Mouse (Mus musculus): ENCODE results near the gene Smurf1. TPM values are rescaled to one million over a fixed set of nuclear protein-coding genes. Genes with fewer than 3 reads are reported as not detected.

The Smurf1 gene
- polyA plus RNA-seq, 1 experiment = 5.8 TPM

- no peak overlapping the region for H3K4me3 ChIP-seq (replicated peaks; ENCODE audit: control insufficient read depth, low read depth, low read length)
- WGBS = 78% methylated on average over 2 of the region's 2 CpGs
- no peak for TF ChIP-seq POLR2A (IDR thresholded peaks at IDR 0.05; ENCODE audit: borderline replicate concordance, control insufficient read depth, low read depth, low read length)
- no peak for TF ChIP-seq CTCF (IDR thresholded peaks at IDR 0.05; ENCODE audit: control insufficient read depth, insufficient read depth, low read length)
- H3K27ac ChIP-seq (ENCODE audit: control insufficient read depth, insufficient read depth, low read depth, low read length, poor library complexity) = no peak overlapping the region
- no peaks in the 10 kb centered on the region for H3K4me1 ChIP-seq (ENCODE audit: control insufficient read depth, insufficient read depth, low read length)
Measured at GRCm38 (mm10) chr5:144990051-144990450, 24.4 kb upstream of the Smurf1 start.

GRCm38 (mm10) chr5:144989061-144989405, 23.4 kb upstream of the Smurf1 start:
- WGBS = 86% methylated on average over 4 of the region's 4 CpGs
- no peak overlapping the region for H3K4me3 ChIP-seq (replicated peaks; ENCODE audit: control insufficient read depth, low read depth, low read length)
- H3K4me1 ChIP-seq (ENCODE audit: control insufficient read depth, insufficient read depth, low read length) = no peaks in the 10 kb centered on the region
- H3K27ac ChIP-seq (ENCODE audit: control insufficient read depth, insufficient read depth, low read depth, low read length, poor library complexity) = no peak overlapping the region
- TF ChIP-seq POLR2A (IDR thresholded peaks at IDR 0.05; ENCODE audit: borderline replicate concordance, control insufficient read depth, low read depth, low read length) (no peak), CTCF (IDR thresholded peaks at IDR 0.05; ENCODE audit: control insufficient read depth, insufficient read depth, low read length) (no peak)

- H3K4me3 ChIP-seq (replicated peaks; ENCODE audit: control insufficient read depth, low read depth, low read length) = no peak overlapping the region
- TF ChIP-seq CTCF (IDR thresholded peaks at IDR 0.05; ENCODE audit: control insufficient read depth, insufficient read depth, low read length) = peak; percentile 25; the same call in 1 of the 2 replicates
- TF ChIP-seq POLR2A (IDR thresholded peaks at IDR 0.05; ENCODE audit: borderline replicate concordance, control insufficient read depth, low read depth, low read length) = no peak
- WGBS = 57% methylated on average over 9 of the region's 9 CpGs
- H3K27ac ChIP-seq (ENCODE audit: control insufficient read depth, insufficient read depth, low read depth, low read length, poor library complexity) = no peak overlapping the region
- no peaks in the 10 kb centered on the region for H3K4me1 ChIP-seq (ENCODE audit: control insufficient read depth, insufficient read depth, low read length)
Measured at GRCm38 (mm10) chr5:144988340-144989060, 22.9 kb upstream of the Smurf1 start.

GRCm38 (mm10) chr5:144987561-144987960, 21.9 kb upstream of the Smurf1 start:
- WGBS = 87% methylated on average over 13 of the region's 13 CpGs
- no peaks in the 10 kb centered on the region for H3K4me1 ChIP-seq (ENCODE audit: control insufficient read depth, insufficient read depth, low read length)
- H3K4me3 ChIP-seq (replicated peaks; ENCODE audit: control insufficient read depth, low read depth, low read length) = no peak overlapping the region
- TF ChIP-seq CTCF (IDR thresholded peaks at IDR 0.05; ENCODE audit: control insufficient read depth, insufficient read depth, low read length) (no peak), POLR2A (IDR thresholded peaks at IDR 0.05; ENCODE audit: borderline replicate concordance, control insufficient read depth, low read depth, low read length) (no peak)
- no peak overlapping the region for H3K27ac ChIP-seq (ENCODE audit: control insufficient read depth, insufficient read depth, low read depth, low read length, poor library complexity)

GRCm38 (mm10) chr5:144984839-144985238, 19.2 kb upstream of the Smurf1 start:
- Histone ChIP-seq H3K4me3 (replicated peaks; ENCODE audit: control insufficient read depth, low read depth, low read length) (no peak overlapping the region), H3K4me1 (ENCODE audit: control insufficient read depth, insufficient read depth, low read length) (no peaks in the 10 kb centered on the region), H3K27ac (ENCODE audit: control insufficient read depth, insufficient read depth, low read depth, low read length, poor library complexity) (no peak overlapping the region)
- no peak for TF ChIP-seq POLR2A (IDR thresholded peaks at IDR 0.05; ENCODE audit: borderline replicate concordance, control insufficient read depth, low read depth, low read length)
- 0 out of 2 replicates have a peak, but pooled peaks have one; percentile 1 for TF ChIP-seq CTCF (IDR thresholded peaks at IDR 0.05; ENCODE audit: control insufficient read depth, insufficient read depth, low read length)
- WGBS = 89% methylated on average over 5 of the region's 5 CpGs

- TF ChIP-seq CTCF (IDR thresholded peaks at IDR 0.05; ENCODE audit: control insufficient read depth, insufficient read depth, low read length) (no peak), POLR2A (IDR thresholded peaks at IDR 0.05; ENCODE audit: borderline replicate concordance, control insufficient read depth, low read depth, low read length) (no peak)
- no peaks in the 10 kb centered on the region for H3K4me1 ChIP-seq (ENCODE audit: control insufficient read depth, insufficient read depth, low read length)
- WGBS = 92% methylated on average over 3 of the region's 3 CpGs
- no peak overlapping the region for H3K27ac ChIP-seq (ENCODE audit: control insufficient read depth, insufficient read depth, low read depth, low read length, poor library complexity)
- H3K4me3 ChIP-seq (replicated peaks; ENCODE audit: control insufficient read depth, low read depth, low read length) = no peak overlapping the region
Measured at GRCm38 (mm10) chr5:144983227-144983626, 17.6 kb upstream of the Smurf1 start.

- no peak overlapping the region for H3K4me3 ChIP-seq (replicated peaks; ENCODE audit: control insufficient read depth, low read depth, low read length)
Measured at GRCm38 (mm10) chr5:144979110-144979509, 13.5 kb upstream of the Smurf1 start.

GRCm38 (mm10) chr5:144978533-144979107, 13.0 kb upstream of the Smurf1 start:
- Histone ChIP-seq H3K4me1 (ENCODE audit: control insufficient read depth, insufficient read depth, low read length) (no peaks in the 10 kb centered on the region), H3K27ac (ENCODE audit: control insufficient read depth, insufficient read depth, low read depth, low read length, poor library complexity) (no peak overlapping the region), H3K4me3 (replicated peaks; ENCODE audit: control insufficient read depth, low read depth, low read length) (no peak overlapping the region)
- WGBS = 21% methylated on average over 10 of the region's 10 CpGs
- TF ChIP-seq CTCF (IDR thresholded peaks at IDR 0.05; ENCODE audit: control insufficient read depth, insufficient read depth, low read length) = no peak
- TF ChIP-seq POLR2A (IDR thresholded peaks at IDR 0.05; ENCODE audit: borderline replicate concordance, control insufficient read depth, low read depth, low read length) = no peak

More at GRCm38 (mm10) chr5:144979110-144979509, 13.5 kb upstream of the Smurf1 start:
- Histone ChIP-seq H3K27ac (ENCODE audit: control insufficient read depth, insufficient read depth, low read depth, low read length, poor library complexity) (no peak overlapping the region), H3K4me1 (ENCODE audit: control insufficient read depth, insufficient read depth, low read length) (no peaks in the 10 kb centered on the region)
- 70% methylated on average over 6 of the region's 6 CpGs for WGBS
- TF ChIP-seq CTCF (IDR thresholded peaks at IDR 0.05; ENCODE audit: control insufficient read depth, insufficient read depth, low read length) = no peak
